Mouse (Mus musculus): ENCODE measurements around the gene Deaf1. TPM values are rescaled to one million over a fixed set of nuclear protein-coding genes. Genes with fewer than 3 reads are reported as not detected.
A peak's percentile ranks its signal among the peaks of the same experiment; 100 is the strongest.

The Deaf1 gene
- total RNA-seq, 2 experiments from 2014 or later: 71.8 to 76.6 TPM

DNA sequence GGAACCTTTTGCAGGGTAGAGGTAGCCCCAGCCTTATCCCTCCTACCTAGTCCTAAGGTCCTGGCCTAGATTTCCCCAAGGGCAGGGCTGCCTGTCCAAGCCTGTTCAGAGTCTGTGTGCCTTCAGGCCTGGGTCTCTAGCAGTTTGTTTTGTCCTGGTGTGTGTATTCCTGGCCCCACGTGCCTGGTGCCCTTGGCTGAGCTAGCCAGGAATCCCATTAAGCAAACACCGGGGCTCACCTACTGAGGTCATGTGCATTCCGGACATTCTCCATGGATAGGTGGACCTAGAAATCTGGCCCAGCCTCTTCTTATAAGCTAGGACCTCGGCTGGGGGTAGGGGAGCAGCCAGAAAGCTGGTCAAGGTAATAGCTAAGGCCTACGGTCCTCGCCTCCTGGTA is 13.0 kb upstream of the Deaf1 start:
- intact Hi-C loops (cut with DNase I): no loop called here
- DNase-seq (ENCODE audit: low spot score in 2 of 2): no peak

DNA sequence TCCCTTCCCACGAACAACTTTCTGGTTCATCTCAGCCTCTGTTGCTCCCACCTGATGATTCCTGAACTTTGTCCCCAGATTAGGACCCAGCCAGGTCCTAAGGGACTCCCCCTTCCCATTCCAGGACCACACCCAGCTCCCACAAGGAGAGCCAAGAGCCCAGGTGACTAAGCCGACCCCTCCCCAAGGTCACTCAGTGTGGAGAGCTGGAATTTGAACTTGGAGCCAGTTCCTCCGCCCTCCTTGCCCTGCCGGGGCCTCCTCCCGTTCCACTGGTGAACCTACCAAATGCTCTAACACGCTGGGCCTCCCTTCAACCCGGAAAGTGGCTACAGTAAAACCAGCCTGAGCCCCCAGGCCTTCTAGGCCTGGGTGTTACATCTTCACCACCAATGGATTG is 12.5 kb upstream of the Deaf1 start:
- intact Hi-C loops (cut with DNase I): no loop called here
- DNase-seq (ENCODE audit: low spot score in 2 of 2): no peak

DNA sequence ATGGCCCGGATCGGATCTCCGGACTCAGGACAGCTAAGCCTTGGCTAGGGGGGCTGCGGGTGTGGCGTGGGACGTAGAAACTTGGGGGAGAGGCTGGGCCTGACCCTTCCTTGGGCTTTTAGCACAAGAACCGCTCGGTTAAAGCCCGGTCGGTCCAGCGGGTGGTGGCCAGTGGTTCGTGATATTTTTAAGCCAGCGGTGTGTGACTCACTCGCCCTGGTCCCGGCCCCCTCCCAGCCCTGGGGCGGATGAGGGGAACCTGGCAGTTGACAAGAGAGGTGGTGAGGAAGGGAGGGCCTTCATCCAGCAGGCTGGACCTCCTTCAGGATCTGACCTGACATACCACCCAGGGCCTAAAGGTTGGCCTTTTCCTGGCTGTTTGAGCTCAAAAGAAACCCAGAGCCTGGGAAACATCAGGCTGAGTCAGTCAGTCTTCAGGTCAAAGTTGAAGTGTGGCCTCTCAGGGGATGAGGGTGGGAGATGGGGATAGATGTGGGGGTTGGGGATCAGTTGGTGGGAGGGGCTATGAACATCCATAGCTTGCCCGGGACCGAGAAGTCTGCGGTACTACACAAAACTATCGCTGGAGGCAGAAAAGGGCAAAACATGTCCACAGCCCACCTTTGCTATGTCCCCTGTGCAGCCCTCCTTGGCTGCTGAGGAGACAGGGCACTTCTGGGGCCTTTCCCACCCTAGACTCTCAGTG is 11.9 kb upstream of the Deaf1 start:
- no peak for DNase-seq (ENCODE audit: low spot score in 2 of 2)
- intact Hi-C loops (cut with DNase I): no loop called here

DNA sequence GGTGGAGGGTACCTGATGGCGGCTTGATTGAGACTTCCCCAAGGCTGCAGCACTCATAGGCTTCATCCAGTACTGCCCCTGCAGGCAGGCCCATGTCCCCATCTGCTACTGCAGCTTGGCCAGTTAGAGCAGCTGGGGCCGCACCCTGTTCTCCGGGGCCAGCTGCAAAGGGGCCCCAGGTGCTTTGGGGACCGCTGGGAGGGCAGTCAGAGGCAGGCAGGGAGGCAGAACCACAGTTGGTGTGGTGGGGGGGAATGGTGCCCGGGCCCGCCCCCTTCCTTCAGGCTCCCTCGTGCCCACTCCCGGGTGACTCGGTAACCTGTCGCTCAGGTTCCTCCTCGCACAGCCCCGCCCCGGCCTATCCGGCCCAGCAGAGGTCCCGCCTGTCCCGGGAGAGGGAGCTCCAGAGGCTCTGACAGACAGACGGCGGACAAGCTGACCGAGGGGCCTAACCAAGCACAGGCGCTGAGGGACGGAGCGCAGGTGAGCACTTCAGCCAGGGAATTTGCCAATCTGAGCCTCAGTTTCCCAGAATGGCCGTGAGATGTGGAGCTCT is 11.2 kb upstream of the Deaf1 start, which contains the start of gene Eps8l2:
Gene Eps8l2 (plus strand): TSS at position 305 of the 556 bp plus-strand sequence.
- intact Hi-C loops (cut with DNase I): no loop called here
- DNase-seq (ENCODE audit: low spot score in 2 of 2): no peak

DNA sequence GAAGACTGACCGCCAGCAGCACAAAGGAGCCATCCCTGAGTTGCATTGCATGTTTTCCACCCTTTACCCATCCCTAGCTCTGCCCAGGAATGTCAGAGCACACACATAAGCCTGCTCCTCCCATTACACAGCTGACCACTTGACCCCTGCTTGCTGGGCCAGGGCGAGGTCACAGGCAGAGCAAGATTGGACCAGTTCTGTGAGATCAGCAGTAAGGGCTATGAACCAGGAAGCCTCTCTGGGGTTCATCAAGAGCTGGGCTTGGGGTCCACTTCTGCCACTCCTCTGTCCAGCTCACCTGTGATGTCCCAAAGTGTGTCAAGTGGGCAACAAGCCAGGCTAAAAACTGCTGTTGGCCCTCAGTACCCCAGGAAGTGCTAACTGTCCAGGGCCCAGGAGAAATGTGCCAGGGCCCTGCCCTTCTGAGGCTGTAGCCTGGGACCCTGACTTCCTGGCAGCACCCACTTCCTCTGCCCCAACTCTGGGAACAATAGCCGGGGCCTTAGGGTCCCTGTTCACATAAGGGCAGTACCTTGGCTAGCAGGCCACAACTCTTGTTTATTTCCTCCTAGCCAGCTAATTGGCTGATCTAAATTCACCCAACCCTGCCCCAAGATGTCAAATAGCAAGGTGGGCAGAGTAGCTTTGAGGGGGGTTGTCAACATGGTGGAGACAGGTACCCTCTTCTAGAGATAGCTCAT is 10.4 kb upstream of the Deaf1 start:
- intact Hi-C loops (cut with DNase I): no loop called here
- DNase-seq (ENCODE audit: low spot score in 2 of 2): no peak

DNA sequence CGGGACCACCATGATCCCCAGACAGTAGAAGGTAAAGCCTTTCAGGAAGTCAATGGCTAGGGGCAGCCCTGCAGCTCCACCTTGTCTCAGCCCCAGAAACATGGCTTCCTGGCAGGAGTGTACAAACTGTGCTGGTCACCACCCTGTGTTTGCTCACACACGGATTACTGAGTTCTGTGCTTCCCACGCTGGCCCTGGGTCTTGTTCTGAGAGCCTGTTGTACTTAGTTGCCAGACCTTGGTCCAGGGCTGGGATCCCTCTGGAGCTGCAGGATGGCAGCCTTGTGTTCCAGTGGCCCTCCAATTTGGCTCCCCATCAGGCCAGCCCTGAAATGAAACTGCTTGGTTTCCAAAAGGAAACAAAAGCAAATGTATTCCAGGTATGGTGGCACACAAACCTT is 8.8 kb upstream of the Deaf1 start:
- DNase-seq (ENCODE audit: low spot score in 2 of 2): no peak
- intact Hi-C loops (cut with DNase I): no loop called here

DNA sequence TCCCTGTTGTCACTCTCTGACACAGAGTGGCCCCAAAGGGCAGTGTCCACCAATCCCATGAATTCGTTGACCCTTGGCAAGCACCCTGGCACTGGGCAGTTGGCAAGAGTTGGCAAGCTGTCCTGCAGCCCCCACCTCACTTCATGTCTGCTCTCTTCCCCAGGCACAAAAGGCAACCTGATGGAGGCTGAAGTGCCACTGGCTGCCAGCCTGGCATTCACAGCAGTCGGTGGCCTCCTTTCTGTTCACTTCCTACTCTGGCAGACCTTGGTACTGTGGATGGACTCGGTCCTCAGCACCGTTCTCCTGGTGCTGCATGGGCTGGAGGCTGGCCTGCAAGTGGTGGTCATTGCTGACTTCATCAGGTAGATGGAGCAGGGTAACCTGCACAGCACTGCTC is 8.2 kb upstream of the Deaf1 start:
- DNase-seq (ENCODE audit: low spot score in 2 of 2): peak in 1 of 2 experiments; percentile 47
- intact Hi-C loops (cut with DNase I): no loop called here

DNA sequence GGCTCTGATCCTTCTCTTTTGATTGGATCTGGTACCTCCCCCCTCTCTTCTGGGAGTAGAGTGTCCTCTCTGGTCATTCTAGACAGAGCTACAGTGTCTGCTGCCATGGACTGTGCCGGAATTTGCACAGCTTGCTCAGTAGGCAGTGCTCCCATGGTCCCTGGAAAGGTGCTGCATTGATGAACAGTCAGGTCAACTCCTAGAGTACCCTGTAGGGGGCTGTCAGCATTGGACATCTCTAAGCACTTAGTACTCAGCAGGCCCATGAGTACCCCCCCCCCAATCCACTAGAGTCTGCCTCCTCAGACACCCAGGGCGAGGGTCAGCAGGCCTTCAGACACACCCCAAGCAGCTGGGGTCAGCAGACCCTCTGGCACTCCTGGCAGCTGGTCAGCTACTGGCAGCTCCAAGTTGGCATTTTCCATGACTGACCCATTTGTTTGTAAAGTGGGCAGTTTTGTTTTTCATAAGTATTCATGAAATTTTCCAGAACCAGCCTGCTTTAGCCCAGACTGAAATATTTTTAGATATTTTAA is 7.6 kb upstream of the Deaf1 start:
- no peak for DNase-seq (ENCODE audit: low spot score in 2 of 2)
- intact Hi-C loops (cut with DNase I): no loop called here

DNA sequence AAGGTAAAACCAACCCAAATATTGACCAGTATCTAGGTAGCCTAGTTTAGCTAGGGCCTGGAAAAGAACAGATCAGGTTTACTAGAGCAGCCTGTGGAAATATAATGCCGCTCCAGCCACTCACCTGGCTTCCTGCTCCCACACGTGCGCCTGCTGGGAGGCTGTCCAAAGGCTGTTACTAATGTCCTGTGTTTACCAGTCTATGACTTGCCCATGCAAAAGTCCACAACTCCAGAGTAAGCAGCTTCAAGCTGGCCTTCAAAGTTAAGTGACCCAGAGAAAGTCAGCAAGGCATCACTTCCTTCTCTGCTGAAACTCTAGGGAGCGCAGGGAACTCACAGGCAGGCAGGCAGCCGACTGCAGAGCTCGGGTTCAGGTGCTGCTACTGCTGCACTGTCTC is 4.5 kb upstream of the Deaf1 start:
- DNase-seq (ENCODE audit: low spot score in 2 of 2): no peak
- intact Hi-C loops (cut with DNase I): no loop called here

DNA sequence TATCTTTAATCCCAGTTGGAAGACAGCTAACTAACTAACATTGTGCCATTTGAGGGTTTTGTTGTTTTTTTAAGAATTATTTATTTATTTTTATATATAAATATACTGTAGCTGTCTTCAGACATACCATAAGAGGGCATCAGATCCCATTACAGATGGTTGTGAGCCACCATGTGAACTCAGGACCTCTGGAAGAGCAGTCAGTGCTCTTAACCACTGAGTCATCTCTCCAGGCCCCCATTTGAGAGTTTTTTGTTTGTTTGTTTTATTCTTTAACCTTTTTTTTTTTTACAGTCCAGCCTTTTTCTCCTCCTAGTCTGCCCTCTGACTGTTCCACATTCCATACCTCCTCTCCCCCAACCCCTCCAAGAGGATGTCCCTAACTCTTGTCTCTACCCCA is 3.2 kb upstream of the Deaf1 start:
- intact Hi-C loops (cut with DNase I): no loop called here
- DNase-seq (ENCODE audit: low spot score in 2 of 2): no peak

DNA sequence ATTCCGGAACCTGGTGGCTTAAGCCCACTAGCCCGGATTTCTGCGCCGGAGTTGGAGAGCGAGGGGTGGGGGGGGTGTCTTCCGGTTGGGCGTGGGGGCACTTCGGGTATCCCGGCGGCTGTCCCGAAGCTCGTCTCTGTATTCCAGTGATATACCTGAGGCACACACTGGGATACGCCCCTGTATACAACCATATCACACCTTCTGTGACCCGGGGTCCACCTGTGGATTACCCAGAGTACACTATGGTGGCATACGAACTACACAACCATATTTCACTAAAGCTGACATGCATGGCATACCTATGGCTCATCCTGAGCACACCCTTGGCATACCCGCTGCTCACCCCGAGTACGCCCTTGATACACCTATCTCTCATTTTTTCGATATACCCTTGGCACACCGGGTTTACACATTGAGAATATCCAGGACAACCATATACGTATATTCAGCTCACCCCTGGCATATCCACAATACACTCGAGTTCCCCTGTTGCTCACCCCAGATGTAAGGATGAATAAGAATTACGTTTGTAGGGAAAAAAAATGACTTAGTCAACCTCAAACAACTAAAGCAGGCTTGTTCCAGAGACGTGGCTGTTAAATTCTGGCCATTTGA is 992 bp upstream of the Deaf1 start:
- intact Hi-C loops (cut with DNase I): no loop called here
- DNase-seq (ENCODE audit: low spot score in 2 of 2): no peak

DNA sequence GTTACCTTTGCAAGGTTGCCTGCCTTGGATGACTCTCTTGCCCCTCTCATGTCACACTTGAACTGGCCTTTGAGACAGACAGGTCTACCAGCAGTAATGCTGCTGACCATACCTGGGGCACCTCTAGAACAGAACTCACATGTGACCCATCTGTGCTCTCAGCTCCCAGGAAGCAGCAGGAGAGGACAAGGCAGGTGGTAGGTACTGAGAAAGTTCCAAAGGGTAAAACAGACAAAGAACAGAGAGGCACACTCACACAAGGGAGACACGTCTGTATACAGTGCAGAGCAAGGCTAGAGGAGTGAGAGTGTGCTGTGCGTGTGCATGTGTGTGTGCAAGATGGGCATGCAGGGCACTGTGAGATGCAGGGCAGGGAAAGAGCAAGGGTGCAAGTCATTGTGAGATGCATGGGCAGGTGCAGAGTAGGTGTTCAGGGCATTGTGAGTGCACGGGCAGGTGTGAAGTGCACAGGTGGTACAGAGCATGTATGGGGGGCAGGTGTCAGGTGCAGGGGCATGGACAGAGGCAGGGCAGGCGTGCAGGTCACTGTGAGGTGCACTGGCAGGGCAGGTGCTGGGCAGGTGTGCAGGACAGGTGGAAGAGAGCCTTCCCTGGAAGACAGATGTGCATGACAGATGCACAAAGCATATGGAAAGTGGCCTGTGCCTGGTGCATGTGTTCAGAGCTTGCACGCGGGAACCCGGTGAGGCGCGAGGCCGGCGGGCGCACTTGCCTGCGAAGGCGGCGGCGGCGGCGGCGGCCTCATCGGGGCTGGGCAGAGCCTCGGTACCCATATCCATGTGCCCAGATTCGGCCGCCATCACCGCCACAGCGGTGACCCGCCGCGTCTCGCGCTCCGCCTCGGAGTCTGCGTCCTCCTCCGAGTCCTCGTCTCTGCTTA is 694 bp downstream of the Deaf1 start:
- intact Hi-C loops (cut with DNase I): no loop called here
- no peak for DNase-seq (ENCODE audit: low spot score in 2 of 2)

DNA sequence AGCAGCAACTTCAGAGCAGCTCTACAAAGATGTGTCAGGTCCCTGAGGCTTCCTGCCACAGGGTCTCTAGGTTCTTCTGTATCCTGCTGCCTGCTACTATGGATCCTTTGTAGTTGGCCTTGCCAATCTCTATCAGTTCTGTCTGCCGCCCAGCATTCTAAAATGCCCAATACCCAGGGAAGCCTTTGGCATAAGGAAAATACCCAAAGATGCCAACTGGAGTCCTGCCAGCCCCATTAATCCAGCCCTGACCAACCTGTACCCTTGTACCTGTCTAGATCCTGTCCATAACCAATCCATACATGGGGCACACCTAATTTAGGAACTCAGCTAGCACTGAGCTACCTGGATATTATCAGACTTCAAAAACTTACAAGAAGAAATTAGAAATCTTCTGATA is 2.8 kb downstream of the Deaf1 start:
- DNase-seq (ENCODE audit: low spot score in 2 of 2): no peak
- intact Hi-C loops (cut with DNase I): no loop called here

DNA sequence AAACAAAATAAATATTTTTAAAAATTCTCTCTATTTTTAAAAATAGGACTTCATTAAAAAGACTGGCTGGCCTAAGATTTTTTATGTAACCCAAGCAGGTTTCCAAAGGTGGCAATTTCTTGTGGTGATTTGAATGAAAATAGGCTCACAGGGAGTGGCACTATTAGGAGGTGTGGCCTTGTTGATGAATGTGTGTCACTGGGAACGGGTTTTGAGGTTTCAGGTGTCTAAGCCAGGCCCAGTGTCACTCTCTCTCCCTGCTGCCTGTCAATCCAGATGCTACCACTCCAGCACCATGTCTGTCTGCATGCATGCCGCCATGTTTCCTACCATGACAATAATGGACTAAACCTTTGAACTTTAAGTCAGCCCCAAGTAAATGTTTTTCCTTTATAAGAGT is 8.0 kb downstream of the Deaf1 start:
- DNase-seq (ENCODE audit: low spot score in 2 of 2): no peak
- intact Hi-C loops (cut with DNase I): no loop called here

DNA sequence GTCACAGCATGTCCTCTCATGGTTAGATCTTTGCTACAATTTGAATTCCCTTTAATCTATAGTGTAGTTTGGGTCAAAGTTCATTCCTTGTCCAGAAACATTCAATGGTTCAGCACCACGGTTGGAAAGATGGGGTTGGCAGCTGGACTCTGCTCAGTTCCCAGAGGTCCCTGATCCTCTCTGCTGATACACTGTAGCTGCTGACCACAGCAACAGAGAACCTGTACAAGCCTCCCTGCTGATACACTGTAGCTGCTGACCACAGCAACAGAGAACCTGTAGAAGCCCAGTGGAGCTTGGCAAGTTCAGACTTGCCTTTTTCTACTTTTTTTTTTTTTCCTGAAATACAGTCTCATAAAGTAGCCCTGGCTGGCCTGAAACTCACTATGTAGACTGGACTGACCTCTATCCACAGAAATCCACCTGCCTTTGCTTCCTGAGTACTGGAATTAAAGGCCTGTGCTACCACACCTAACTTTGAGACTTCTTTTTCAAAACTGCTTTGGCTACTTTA is 9.8 kb downstream of the Deaf1 start:
- intact Hi-C loops (cut with DNase I): no loop called here
- DNase-seq (ENCODE audit: low spot score in 2 of 2): no peak

DNA sequence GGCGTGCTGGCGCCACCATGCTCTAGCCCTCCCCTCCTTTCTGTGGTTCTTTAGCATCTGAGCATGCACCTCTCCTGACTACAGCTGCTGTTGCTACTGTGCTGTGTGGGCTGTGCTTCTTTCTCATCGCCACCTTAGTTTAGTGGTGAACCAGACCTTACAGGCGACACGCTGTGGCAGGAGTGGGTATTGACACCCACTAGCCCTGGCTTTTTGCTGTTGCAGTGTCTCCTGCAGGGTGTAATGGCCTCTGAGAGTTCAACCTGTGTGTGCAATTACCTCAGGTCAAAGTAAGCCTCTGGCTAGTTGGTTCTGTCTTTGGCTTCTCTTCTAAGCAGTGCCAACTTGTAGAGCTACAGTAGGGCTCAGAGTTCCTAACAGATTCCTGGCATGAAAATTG is 11.5 kb downstream of the Deaf1 start:
- peak; percentile 31 to 58 for DNase-seq (ENCODE audit: low spot score in 2 of 2)
- intact Hi-C loops (cut with DNase I): no loop called here

DNA sequence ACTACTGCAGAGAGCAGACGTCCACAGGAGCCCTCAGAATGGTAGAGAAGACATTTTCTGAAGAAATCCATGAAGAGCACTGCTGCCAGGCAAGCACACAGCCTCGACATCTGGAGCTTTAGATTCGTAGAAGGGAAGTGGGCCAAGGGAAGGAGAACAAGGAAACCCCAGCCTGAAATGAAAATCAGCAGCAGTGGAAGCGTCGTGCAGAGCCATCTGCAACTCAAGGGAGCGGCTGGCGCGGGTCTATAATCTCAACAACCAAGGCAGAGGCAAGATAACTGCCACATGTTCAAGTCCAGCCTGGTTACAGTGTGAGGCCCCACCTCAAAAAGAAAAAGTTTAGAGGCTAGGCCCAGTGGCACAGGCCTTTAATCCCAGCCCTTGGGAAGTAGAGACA is 12.4 kb downstream of the Deaf1 start:
- peak in 1 of 2 experiments; percentile 58 for DNase-seq (ENCODE audit: low spot score in 2 of 2)
- intact Hi-C loops (cut with DNase I): no loop called here

DNA sequence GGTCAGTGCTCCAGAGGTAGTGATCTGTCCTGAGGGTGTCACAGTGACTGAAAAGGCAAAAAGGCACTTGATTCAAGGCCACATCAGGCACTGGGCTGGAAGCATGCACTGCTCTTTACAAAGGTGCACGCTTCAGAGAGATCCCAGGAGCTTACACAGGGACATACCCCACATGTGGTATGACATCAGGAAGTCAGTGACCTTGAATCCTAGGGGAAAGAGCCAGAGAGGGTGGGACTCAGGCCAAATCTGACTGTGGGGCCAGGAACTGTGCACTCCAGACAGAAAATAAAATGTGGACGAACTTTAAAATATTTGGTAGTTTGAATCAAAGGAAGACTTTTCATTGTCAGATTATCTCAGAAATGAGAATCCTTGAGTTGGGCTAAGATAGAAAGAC is 13.1 kb downstream of the Deaf1 start:
- intact Hi-C loops (cut with DNase I): no loop called here
- no peak for DNase-seq (ENCODE audit: low spot score in 2 of 2)

DNA sequence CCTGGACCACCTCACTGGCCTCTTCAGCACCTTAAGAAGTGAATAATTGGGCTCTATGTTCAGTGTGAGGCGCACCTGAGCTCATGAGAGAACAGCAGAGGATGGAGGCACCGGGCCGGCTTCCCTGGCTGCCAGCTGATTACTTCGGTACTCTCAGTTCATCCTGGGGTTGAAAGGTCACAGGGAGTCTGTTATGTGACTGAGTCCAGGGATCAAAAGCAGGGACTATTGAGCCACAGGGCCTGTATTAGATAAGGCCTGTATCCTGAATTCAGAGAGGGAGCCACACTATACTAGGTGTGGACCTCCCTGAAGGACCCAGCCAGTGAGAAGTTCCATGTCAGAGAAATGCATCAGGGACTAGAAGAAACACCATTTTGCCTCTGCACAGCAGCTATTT is 23.0 kb downstream of the Deaf1 start:
- intact Hi-C loops (cut with DNase I): no loop called here
- DNase-seq (ENCODE audit: low spot score in 2 of 2): no peak
